Mouse (Mus musculus) forebrain, embryonic 14.5 days (tissue): ENCODE measurements around the gene Sh2d6. TPM values are rescaled to one million over a fixed set of nuclear protein-coding genes. Genes with fewer than 3 reads are reported as not detected.

Experiments used
- polyA plus RNA-seq: library from polyadenylated mRNA; unstranded; fragments of >200 nt; fragmentation: Nextera tagmentation; extraction: Ambion mirVana; gene quantifications from 2 replicates; pipeline ENCODE4 v1.2.1, GENCODE M21; 2014

Gene Sh2d6
- polyA plus RNA-seq, 1 experiment from 2014 or later: 0.60 TPM

Other genes starting within 250 kb of the Sh2d6 start
- not detected in 2 replicates for gene Sftpb, start 217.1 kb downstream of the Sh2d6 start, polyA plus RNA-seq
- 72.7 and 76.3 TPM in 2 replicates for gene Usp39, start 176.5 kb downstream of the Sh2d6 start, polyA plus RNA-seq
- gene 0610030E20Rik, start 174.4 kb downstream of the Sh2d6 start, polyA plus RNA-seq: 12.0 and 17.9 TPM in 2 replicates
- 19.3 and 21.3 TPM in 2 replicates for gene Tmem150a, start 166.3 kb downstream of the Sh2d6 start, polyA plus RNA-seq
- 123 and 129 TPM in 2 replicates for gene Rnf181, start 154.8 kb downstream of the Sh2d6 start, polyA plus RNA-seq
- gene Vamp5, start 141.2 kb downstream of the Sh2d6 start, polyA plus RNA-seq: 13.8 and 17.7 TPM in 2 replicates
- 20.4 and 22.6 TPM in 2 replicates for gene Vamp8, start 131.0 kb downstream of the Sh2d6 start, polyA plus RNA-seq
- gene Ggcx, start 107.4 kb downstream of the Sh2d6 start, polyA plus RNA-seq: 4.3 and 4.6 TPM in 2 replicates
- gene Mat2a, start 82.1 kb downstream of the Sh2d6 start, polyA plus RNA-seq: 348 and 370 TPM in 2 replicates
- 6.0 and 6.3 TPM in 2 replicates for gene Capg, start 22.7 kb upstream of the Sh2d6 start, polyA plus RNA-seq
- 19.2 and 20.1 TPM in 2 replicates for gene Elmod3, start 76.7 kb upstream of the Sh2d6 start, polyA plus RNA-seq
- 6.6 and 8.4 TPM in 2 replicates for gene Retsat, start 76.8 kb upstream of the Sh2d6 start, polyA plus RNA-seq
- gene Tgoln1, start 95.3 kb upstream of the Sh2d6 start, polyA plus RNA-seq: 34.0 and 37.8 TPM in 2 replicates